Mouse (Mus musculus): ENCODE measurements around the gene Msmp. TPM values are rescaled to one million over a fixed set of nuclear protein-coding genes. Genes with fewer than 3 reads are reported as not detected.
"Not testable (repeated sequence)": the region's sequence is repeated elsewhere in the genome, so short reads cannot be mapped to it uniquely, and the experiment has no call there.

Gene Msmp
- polyA plus RNA-seq, 1 experiment: not detected

- H3K36me3 ChIP-seq (ENCODE audit: control insufficient read depth, insufficient read depth): no peaks in the 10 kb centered on the region
- no peak for TF ChIP-seq MYOD1 (IDR thresholded peaks at IDR 0.05; ENCODE audit: control insufficient read depth in 1 of 3, insufficient read length in 2 of 3, low read depth in 2 of 3)
- TF ChIP-seq USF1 (IDR thresholded peaks at IDR 0.05; ENCODE audit: low read depth): no peak
- no peak for TF ChIP-seq MAX (IDR thresholded peaks at IDR 0.05; ENCODE audit: low read depth)
- no peak for TF ChIP-seq CEBPB (IDR thresholded peaks at IDR 0.05; ENCODE audit: insufficient read depth, poor library complexity, severe bottlenecking)
- no peak for TF ChIP-seq MYOG (IDR thresholded peaks at IDR 0.05; ENCODE audit: control insufficient read depth in 1 of 3, insufficient read depth in 1 of 3, insufficient read length in 2 of 3, low read depth in 2 of 3)
- no peak for TF ChIP-seq POLR2A (IDR thresholded peaks at IDR 0.05; ENCODE audit: insufficient read length, low read depth)
- no peak for TF ChIP-seq E2F4 (IDR thresholded peaks at IDR 0.05; ENCODE audit: insufficient read depth)
- no peak for TF ChIP-seq TCF12 (IDR thresholded peaks at IDR 0.05; ENCODE audit: insufficient read depth, poor library complexity, severe bottlenecking)
- no peak for TF ChIP-seq POLR2AphosphoS2 (IDR thresholded peaks at IDR 0.05; ENCODE audit: insufficient read length, low read depth)
- TF ChIP-seq TCF3 (IDR thresholded peaks at IDR 0.05; ENCODE audit: insufficient read length, low read depth): no peak
- no peak for TF ChIP-seq SRF (IDR thresholded peaks at IDR 0.05; ENCODE audit: control insufficient read depth, insufficient read length, low read depth)
- TF ChIP-seq REST (IDR thresholded peaks at IDR 0.05; ENCODE audit: insufficient read depth, insufficient read length): no peak
Measured at GRCm38 (mm10) chr4:43604099-43604498, 19.8 kb upstream of the Msmp start.

GRCm38 (mm10) chr4:43600195-43600934, 16.1 kb upstream of the Msmp start:
- no peaks in the 10 kb centered on the region for H3K36me3 ChIP-seq (ENCODE audit: control insufficient read depth, insufficient read depth)
- no peak overlapping the region for H3K4me3 ChIP-seq
- no peaks in the 10 kb centered on the region for H3K79me2 ChIP-seq (ENCODE audit: control insufficient read depth, insufficient read depth)
- no peak for TF ChIP-seq MAX (IDR thresholded peaks at IDR 0.05; ENCODE audit: low read depth)
- no peak for TF ChIP-seq SRF (IDR thresholded peaks at IDR 0.05; ENCODE audit: control insufficient read depth, insufficient read length, low read depth)
- no peak for TF ChIP-seq POLR2AphosphoS2 (IDR thresholded peaks at IDR 0.05; ENCODE audit: insufficient read length, low read depth)
- TF ChIP-seq POLR2A (IDR thresholded peaks at IDR 0.05; ENCODE audit: insufficient read length, low read depth): no peak
- no peak for TF ChIP-seq E2F4 (IDR thresholded peaks at IDR 0.05; ENCODE audit: insufficient read depth)
- TF ChIP-seq TCF12 (IDR thresholded peaks at IDR 0.05; ENCODE audit: insufficient read depth, poor library complexity, severe bottlenecking): no peak
- no peak for TF ChIP-seq REST (IDR thresholded peaks at IDR 0.05; ENCODE audit: insufficient read depth, insufficient read length)
- TF ChIP-seq MYOG (IDR thresholded peaks at IDR 0.05; ENCODE audit: control insufficient read depth in 1 of 3, insufficient read depth in 1 of 3, insufficient read length in 2 of 3, low read depth in 2 of 3): no peak
- no peak for TF ChIP-seq TCF3 (IDR thresholded peaks at IDR 0.05; ENCODE audit: insufficient read length, low read depth)
- H3K4me2 ChIP-seq (ENCODE audit: low read depth): no peak overlapping the region
- H3K27me3 ChIP-seq (ENCODE audit: control insufficient read depth, insufficient read depth, insufficient read length): no peaks in the 10 kb centered on the region
- no peak overlapping the region for H3ac ChIP-seq (ENCODE audit: control insufficient read depth, insufficient read length)

More at GRCm38 (mm10) chr4:43604099-43604498, 19.8 kb upstream of the Msmp start:
- no peak overlapping the region for H3ac ChIP-seq (ENCODE audit: control insufficient read depth, insufficient read length)
- H3K27me3 ChIP-seq (ENCODE audit: control insufficient read depth, insufficient read depth, insufficient read length): no peaks in the 10 kb centered on the region
- no peaks in the 10 kb centered on the region for H3K79me2 ChIP-seq (ENCODE audit: control insufficient read depth, insufficient read depth)
- H3K4me2 ChIP-seq (ENCODE audit: low read depth): no peak overlapping the region
- no peak overlapping the region for H3K4me3 ChIP-seq

GRCm38 (mm10) chr4:43598650-43599380, 14.5 kb upstream of the Msmp start:
- H3K4me2 ChIP-seq (ENCODE audit: low read depth): no peak overlapping the region
- H3ac ChIP-seq (ENCODE audit: control insufficient read depth, insufficient read length): no peak overlapping the region
- no peaks in the 10 kb centered on the region for H3K27me3 ChIP-seq (ENCODE audit: control insufficient read depth, insufficient read depth, insufficient read length)
- H3K4me3 ChIP-seq: no peak overlapping the region
- TF ChIP-seq TCF12 (IDR thresholded peaks at IDR 0.05; ENCODE audit: insufficient read depth, poor library complexity, severe bottlenecking): no peak
- TF ChIP-seq CEBPB (IDR thresholded peaks at IDR 0.05; ENCODE audit: insufficient read depth, poor library complexity, severe bottlenecking): no peak
- TF ChIP-seq SRF (IDR thresholded peaks at IDR 0.05; ENCODE audit: control insufficient read depth, insufficient read length, low read depth): no peak
- no peak for TF ChIP-seq E2F4 (IDR thresholded peaks at IDR 0.05; ENCODE audit: insufficient read depth)
- TF ChIP-seq POLR2A (IDR thresholded peaks at IDR 0.05; ENCODE audit: insufficient read length, low read depth): no peak
- no peak for TF ChIP-seq MAX (IDR thresholded peaks at IDR 0.05; ENCODE audit: low read depth)
- no peak for TF ChIP-seq REST (IDR thresholded peaks at IDR 0.05; ENCODE audit: insufficient read depth, insufficient read length)
- no peaks in the 10 kb centered on the region for H3K36me3 ChIP-seq (ENCODE audit: control insufficient read depth, insufficient read depth)
- H3K79me2 ChIP-seq (ENCODE audit: control insufficient read depth, insufficient read depth): no peaks in the 10 kb centered on the region

GRCm38 (mm10) chr4:43598200-43598599, 13.9 kb upstream of the Msmp start:
- no peak overlapping the region for H3K4me3 ChIP-seq
- no peak overlapping the region for H3ac ChIP-seq (ENCODE audit: control insufficient read depth, insufficient read length)
- no peaks in the 10 kb centered on the region for H3K36me3 ChIP-seq (ENCODE audit: control insufficient read depth, insufficient read depth)
- no peaks in the 10 kb centered on the region for H3K79me2 ChIP-seq (ENCODE audit: control insufficient read depth, insufficient read depth)
- H3K27me3 ChIP-seq (ENCODE audit: control insufficient read depth, insufficient read depth, insufficient read length): no peaks in the 10 kb centered on the region
- H3K4me2 ChIP-seq (ENCODE audit: low read depth): no peak overlapping the region
- TF ChIP-seq TCF12 (IDR thresholded peaks at IDR 0.05; ENCODE audit: insufficient read depth, poor library complexity, severe bottlenecking): no peak
- TF ChIP-seq MYOG (IDR thresholded peaks at IDR 0.05; ENCODE audit: control insufficient read depth in 1 of 3, insufficient read depth in 1 of 3, insufficient read length in 2 of 3, low read depth in 2 of 3): no peak
- no peak for TF ChIP-seq REST (IDR thresholded peaks at IDR 0.05; ENCODE audit: insufficient read depth, insufficient read length)
- no peak for TF ChIP-seq MYOD1 (IDR thresholded peaks at IDR 0.05; ENCODE audit: control insufficient read depth in 1 of 3, insufficient read length in 2 of 3, low read depth in 2 of 3)
- no peak for TF ChIP-seq USF1 (IDR thresholded peaks at IDR 0.05; ENCODE audit: low read depth)

GRCm38 (mm10) chr4:43596597-43596996, 12.3 kb upstream of the Msmp start:
- H3ac ChIP-seq (ENCODE audit: control insufficient read depth, insufficient read length); H3K79me2 ChIP-seq (ENCODE audit: control insufficient read depth, insufficient read depth); H3K36me3 ChIP-seq (ENCODE audit: control insufficient read depth, insufficient read depth); H3K4me2 ChIP-seq (ENCODE audit: low read depth); H3K4me3 ChIP-seq; H3K27me3 ChIP-seq (ENCODE audit: control insufficient read depth, insufficient read depth, insufficient read length): not testable (repeated sequence)

Measured in myocyte (in vitro differentiated cells).